Mouse (Mus musculus) heart, adult 2 months (tissue): ENCODE data around the gene Spock1.

Source experiments
- CTCF ChIP-seq: fragments of 200-600 bp; IDR thresholded peaks from 2 replicates; pipeline ENCODE4 v1.8.1; 2022; ENCODE audit warnings: antibody characterized with exemption, mild to moderate bottlenecking, moderate library complexity
- POLR2A ChIP-seq: fragments of 200-500 bp; IDR thresholded peaks from 2 replicates; pipeline ENCODE4 v1.6.1; 2011; ENCODE audit warnings: mild to moderate bottlenecking, low read depth, low read length, control low read depth; ENCODE audit not compliant: insufficient read depth

DNA sequence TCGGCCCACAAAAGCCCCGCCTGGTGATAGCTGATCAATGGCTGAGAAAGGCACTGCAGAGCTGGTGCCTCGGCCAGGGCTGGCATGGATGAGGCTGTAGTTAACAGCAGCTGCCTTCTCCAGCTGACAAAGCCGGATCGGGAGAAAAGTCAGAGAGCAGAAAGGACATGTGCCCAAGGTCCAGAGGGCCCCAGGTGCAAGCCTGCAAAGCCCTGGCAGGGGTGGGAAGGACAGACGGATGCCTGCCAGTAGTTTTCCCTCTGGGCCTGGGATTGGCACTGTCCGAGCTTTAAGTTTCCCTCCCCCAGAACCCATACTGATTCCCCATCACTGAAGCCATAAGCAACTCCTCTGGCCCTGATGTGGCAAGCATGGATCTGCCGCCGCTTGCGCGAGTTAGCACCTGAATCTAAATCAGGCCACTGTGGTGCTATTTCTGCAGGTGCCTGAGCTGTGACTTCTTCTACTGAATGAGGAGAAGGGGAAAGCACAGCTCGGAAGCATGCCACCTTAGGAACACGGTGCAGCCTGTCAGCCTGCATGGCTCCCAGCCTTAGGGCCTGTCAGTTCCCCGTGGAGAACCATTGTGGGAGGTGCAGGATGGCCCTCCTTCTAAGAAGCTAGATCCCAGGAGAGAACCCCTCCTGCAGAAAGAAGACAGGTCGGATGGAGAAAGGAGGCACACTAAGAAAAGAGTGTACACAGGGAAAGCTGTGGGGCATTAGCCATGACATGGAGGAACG is 423.5 kb downstream of the Spock1 start:
- TF ChIP-seq POLR2A (no peak), CTCF (no peak)
